Mouse (Mus musculus) gonadal fat pad, adult 2 months (tissue): ENCODE results near the gene Fbrsl1. TPM values are rescaled to one million over a fixed set of nuclear protein-coding genes. Genes with fewer than 3 reads are reported as not detected.
"Not testable (repeated sequence)": the region's sequence is repeated elsewhere in the genome, so short reads cannot be mapped to it uniquely, and the experiment has no call there.

Source experiments
- DNase-seq: peaks from one replicate; pipeline ENCODE4 v3.0.0-alpha.2; 2012; ENCODE audit warnings: low read depth
- polyA plus RNA-seq: library from polyadenylated mRNA; depleted of rRNA; stranded (reverse); fragments of >200 nt; gene quantifications from 2 replicates; pipeline ENCODE4 v1.2.3, GENCODE M21; 2012

Gene Fbrsl1
- polyA plus RNA-seq, 1 experiment = 43.7 TPM

DNA sequence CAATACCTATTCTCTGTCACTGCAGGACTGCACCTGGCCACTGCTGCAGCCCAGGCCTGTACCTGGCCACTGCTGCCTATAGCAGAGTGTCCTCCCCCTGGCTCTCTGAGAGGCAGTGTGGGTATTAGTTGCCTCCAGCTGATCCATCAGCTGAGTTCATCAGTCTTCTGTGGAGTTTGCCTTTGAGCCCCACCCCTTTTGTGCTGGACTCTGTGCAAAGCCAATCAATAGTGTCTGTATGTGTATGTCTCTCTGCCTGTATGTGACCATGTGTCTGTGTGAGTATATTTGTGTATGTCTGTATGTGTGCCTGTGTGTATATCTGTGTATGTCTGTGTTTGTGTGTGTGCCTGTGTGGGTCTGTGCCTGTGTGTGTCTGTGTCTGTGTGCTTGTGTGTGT lies 7.0 kb upstream of the Fbrsl1 start:
- no peak for DNase-seq

DNA sequence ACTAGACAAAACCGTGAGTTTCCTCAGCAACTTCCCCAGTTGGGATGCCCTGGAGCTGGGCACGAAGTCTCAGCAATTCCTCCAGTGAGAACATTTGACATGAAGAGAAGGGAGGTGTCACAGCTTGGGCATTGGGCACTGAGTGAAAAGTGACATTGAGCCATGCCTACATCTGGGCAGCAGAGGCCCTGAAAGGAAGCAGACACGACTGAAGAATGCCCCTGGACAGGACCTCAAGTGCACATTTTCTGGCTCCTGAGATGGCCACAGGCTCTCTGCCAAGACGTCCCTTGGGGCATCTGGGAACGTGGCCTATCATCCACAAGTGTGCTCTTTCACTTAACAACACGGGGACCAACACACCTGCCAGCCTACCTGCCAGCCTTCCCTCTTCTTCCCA lies 991 bp upstream of the Fbrsl1 start:
- DNase-seq = no peak

DNA sequence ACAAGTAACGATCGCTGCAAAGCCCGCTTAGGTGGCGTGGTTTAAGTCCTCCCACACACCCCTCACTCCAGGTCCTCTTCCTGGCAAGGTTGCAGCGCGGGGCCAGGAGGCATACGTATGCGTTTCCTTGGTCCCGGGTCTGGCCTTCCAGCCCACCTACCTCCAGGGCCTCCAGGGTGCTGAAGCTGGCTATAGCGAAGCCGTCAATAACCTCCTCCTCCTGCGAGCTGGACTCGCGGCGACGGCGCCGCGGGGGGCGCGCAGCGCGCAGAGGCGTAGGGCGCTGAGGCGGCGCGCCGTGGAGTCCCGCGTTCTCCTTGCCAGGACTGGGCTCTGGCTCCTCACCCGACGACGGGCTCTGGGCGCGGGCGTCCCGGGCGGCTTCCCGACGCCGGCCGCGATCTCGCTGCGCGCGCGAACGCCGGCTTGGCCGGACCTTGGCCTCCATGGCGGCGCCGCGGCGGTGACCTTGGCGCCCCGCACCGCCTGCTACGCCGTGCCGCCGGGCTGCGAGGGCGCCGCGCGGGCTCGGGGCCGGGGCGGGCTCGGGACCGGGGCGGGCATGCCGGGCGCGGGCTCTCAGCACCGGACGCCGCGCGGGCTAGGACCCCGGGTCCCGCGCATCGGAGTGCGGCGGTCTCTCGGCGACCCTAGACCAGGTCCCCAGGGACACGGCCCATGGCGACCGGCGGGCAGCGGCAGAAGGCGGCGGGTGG lies 425 bp downstream of the Fbrsl1 start:
- no peak for DNase-seq

DNA sequence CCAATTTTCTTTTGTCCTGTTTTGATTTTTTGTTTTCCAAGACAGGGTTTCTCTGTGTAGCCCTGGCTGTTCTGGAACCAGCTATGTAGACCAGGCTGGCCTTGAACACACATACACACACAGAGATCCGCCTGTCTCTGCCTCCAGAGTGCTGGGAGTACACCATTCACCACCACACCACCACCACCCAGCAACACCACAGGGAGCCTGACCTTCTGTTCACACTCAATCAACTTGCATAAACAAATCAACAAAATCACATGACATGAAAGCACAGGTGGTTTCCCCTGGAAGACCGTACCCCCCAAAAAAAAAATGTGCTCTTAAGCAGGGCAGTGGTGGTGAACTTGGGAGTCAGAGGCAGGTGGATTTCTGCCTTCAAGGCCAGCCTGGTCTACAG lies 3.8 kb downstream of the Fbrsl1 start:
- no peak for DNase-seq

DNA sequence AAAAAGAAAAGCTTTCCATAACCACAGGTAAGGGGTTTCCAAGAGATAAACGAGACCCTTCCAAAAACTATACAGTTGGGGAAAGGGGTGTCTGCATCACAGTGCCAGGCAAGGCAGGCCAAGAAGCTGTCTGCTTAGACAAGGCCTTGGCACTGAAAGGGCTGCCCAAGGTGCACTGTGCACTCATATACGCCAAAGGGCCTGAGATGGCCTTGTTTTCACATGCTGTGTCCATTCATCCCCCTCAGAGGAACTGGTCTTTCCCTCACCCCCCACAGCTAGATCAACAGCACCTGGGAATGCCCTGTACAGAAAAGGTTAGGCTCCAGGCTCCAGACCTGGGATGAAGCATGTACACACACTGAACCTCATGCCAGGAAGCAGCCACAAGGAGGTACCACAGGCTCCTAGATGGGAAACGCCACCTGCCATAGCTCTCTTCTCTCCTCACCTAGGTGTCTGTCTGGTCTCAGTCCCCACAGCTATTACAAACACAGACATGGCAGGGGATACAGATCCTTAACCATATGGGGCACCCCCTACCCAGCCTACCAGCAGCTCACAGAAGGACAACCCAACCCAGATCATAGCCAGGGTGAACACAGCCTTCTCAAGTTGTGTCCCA lies 5.2 kb downstream of the Fbrsl1 start:
- DNase-seq = no peak

DNA sequence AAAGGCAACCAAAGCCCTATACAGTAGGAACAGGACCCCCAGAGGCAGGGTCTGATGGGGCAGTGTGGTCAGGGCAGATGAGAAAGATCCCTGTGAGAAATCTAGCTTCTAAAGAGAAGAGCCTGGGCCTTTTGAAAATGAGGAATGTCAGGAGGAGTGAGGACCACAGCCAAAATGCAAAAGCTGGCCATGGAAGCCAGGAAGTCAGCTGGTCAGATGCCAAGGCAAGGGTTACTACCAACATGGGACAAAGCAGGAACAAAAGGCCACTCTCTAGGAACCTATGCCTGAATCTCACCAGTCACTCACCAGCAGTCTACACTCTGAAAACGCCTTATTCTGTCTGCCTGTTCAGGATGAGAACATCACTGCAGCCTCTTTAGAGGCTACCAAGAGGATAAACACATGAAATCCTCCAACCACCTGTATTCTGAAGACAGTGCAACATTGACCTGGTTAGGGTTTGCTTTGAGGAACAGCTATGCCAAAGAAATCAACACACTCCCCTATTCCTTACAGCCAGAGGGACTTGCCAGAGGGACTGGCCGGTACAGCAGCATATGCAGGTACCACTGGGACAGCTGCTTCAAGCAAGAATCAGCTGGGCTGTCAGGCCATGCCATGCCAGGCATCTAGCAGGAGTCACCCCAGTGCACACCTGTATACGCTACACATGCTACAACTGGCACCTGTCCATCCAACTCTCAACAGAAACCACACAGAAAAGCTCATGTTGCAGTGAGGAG lies 8.6 kb downstream of the Fbrsl1 start:
- no peak for DNase-seq

DNA sequence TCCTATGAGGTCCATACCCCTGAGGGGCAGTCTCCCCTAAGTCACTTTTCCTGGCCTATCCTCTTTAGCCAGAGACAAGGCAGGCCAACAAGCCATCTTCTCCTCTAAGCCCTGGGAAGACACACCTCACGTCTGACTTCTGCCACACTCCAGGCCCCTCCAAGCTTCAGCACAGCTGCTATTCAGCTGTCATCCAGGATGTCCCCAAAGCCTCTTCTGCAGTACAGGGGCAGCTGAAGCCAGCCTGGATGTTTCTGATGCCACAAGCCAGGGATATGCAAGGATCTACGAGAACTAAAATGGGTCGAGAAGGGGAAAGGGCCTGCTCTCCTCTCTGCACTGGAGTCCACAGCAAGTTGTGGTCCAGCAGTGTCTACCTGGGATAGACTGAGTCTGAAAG lies 9.7 kb downstream of the Fbrsl1 start:
- no peak for DNase-seq

DNA sequence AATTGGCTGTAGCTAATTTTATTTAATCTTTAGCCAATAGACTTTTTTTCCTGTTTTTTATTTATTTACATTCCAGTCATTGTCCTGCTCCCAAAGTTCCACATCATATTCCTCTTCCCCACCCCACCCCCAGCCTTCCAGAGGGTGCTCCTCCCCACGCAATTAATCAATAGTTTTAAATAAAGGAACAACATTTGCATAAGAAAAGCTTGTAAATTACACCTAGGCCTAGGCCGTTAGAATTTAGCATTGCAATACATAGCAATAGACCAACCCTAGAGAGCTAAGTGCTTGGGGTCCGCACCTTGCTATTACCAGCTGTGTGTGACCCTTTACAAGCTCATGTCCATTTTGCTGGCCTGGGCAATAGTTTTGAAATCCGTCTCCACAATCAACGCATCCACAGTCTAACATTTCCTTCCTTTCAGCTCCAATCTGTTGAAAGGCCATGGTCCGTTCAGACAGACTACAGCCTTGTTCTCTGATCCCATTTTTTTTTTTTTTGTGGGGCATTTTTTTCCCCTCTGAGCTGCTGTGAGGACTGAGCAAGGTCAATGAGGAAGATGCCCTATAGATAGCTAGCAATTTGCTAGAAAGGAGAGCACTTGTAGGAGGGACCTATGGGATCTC lies 10.6 kb downstream of the Fbrsl1 start:
- DNase-seq = no peak

DNA sequence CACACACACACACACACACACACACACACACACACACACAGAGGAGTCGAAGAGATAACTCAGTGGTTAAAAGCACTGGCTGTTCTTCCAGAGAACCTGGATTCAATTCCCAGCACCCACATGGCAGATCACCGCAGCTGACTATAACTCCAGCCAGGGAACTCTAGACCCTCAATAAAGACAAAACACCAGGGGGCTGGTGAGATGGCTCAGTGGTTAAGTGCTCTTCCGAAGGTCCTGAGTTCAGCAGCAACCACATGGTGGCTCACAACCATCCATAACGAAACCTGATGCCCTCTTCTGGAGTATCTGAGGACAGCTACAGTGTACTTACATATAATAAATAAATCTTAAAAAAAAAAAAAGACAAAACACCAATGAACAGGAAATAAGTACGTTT lies 12.1 kb downstream of the Fbrsl1 start:
- DNase-seq = not testable (repeated sequence)

DNA sequence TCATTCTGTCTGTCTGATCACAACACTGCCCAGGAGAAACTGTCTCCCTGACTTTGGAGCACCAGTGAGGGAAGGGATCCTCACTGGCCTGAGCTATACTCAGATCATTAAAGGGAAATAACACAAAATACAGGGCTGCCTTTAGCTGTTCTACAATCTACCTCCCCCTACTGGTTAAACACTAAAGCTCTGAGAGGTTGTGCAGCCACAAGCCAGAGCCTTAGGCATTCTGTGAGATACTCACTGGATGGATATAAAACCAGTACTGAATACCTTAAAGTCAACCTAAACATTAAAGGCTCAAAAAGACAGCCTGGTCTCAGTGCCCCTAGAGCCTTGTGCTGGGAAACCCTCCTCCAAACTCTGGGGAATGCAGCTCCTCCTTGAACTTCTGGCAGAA lies 13.5 kb downstream of the Fbrsl1 start:
- DNase-seq = no peak

DNA sequence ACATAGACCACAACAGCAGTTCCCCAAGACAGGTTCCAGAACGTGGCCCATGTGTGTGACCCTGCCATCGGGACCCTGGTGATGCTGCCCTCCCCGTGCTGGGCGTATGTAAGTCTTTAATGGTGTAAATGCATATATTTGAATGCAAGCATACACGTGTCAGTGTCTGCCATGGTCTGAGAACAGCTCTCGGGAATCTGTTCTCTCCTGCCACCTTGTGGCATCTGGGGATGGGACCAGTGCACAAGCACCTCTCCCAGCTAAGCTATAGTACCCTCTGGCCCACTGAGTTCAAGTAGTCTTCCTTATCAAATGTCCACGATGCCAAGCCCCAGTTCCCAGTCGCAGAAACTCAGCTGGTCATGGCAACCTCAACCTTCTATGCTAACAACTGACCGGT lies 19.3 kb downstream of the Fbrsl1 start:
- no peak for DNase-seq

DNA sequence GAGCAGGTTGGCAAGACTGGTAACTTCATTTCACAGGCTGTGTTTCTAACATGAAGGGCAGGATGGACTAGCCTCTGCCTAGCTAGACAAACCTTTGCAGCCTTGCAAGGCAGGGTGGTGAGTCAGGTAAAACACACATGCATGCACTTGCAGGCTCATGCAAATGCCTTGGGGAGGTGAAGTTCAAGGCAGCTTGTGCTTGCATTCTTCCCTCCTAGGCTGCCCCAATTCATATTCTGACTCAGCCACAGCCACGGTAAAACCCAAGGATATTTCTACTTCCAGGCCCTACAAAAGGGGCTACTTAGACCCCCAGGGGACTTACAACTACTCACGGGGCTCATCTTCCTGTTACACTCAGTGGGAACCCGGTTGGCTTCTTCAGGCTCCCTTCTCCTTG lies 20.0 kb downstream of the Fbrsl1 start:
- no peak for DNase-seq

DNA sequence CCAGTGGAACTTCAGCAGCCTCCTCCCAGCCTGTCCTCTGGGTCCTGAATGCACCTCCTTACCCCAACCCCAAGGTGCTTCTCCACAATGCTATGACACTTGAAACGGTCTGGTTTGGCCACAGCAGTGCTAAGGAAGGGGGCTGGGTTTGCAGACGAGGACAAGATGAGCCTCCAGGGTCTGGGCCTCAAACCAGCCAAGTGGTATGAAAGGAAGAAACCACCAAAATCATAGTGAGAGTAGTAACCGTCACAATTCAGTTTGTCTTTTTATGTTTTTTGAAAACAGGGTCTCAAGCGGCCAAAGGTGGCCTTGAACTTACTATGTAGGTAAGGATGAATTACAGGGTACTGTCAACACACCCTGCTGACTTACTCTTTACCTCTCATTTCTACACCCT lies 23.1 kb downstream of the Fbrsl1 start:
- DNase-seq = no peak

DNA sequence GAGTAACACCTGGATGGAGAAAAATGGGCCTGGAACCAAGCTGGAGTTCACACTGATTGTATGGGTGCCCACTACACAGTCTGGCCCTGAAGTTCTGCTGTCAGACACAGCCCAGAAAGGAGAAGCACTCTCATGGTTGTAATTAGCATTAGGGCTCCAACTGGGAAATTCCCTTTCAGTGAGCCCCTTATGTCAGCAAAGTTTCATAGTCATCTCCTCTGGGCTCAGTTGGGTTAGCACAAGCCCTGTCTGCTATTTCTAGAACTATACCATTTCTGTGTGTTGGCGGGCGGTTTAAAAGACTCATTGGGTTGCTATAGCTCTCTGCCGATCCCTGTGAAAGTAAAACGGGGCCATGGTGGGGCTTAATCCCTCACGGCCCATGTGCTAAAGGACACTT lies 24.1 kb downstream of the Fbrsl1 start:
- DNase-seq = no peak

DNA sequence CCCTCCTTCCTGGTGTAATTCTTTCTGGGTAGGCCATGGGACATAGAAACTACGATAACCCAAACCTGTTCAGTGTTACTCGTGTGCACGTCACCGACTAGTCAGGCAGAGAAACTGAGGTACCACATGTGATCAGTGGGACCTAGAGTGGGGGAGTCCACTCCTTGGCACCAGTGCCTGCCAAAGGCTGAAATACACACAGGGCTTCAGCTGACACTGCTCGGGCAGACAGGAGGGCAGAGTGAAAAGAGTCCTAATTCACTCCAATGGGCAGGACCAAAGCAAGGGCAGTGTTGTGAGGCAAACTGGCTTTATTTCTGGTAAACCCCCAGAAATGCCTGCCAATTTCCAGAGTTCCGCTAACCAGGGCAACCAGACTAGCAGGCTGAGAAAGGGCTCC lies 26.9 kb downstream of the Fbrsl1 start:
- no peak for DNase-seq

DNA sequence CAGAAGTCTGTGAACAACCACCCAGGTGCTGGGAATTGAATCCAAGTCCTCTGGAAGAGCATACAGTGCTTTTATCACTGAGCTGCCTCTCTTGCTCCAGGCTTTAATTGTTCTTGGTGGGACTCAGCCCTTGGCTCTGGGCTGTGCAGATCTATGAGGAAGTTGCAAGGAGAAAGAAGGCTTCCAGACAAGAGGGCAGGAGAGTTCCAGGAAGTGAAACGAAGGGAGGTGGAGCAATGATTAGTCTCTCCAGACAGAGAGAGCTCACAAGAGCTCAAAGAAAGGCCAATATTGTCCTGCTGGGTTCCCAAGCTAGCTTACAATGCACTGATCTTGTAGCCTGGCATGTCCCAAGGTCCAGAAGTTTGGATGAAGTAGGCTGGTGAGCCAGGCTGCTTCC lies 27.4 kb downstream of the Fbrsl1 start:
- no peak for DNase-seq

DNA sequence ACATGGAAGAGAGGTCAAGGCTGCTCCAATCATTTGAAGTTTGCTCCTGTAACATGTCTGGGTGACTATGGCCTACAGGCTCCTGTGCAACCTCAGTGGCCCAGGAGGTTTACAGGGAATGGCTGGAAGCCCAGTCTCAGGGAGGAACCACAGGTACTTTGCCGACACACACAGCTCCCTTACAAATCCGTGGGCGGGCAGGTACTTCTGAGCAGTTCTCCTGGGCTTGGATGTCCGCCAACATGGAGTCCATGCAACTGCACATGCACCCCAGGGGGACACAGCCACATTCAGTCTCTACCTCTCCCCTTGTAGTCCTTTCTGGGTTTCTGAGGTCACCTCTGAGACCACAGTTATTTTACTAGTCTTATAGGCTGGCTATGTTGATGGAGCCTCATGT lies 28.1 kb downstream of the Fbrsl1 start:
- DNase-seq = no peak

DNA sequence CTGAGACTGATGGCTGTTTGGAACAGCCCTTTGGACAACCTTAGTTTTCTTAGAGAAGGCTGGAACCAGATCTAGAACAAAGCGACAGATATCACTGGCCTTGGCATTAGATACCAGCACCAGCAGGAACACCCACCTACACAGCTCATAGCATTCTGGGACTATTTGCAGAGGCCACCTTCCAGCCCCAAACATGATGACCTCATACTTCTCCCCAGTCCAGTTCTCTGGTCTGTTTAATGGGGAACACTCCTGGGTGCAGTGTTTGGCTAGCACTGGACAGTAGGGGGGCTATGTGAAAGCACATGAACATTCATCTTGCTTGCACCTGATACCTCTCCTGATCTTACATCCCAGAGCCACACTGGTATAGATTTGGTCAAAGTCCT lies 29.8 kb downstream of the Fbrsl1 start:
- no peak for DNase-seq

DNA sequence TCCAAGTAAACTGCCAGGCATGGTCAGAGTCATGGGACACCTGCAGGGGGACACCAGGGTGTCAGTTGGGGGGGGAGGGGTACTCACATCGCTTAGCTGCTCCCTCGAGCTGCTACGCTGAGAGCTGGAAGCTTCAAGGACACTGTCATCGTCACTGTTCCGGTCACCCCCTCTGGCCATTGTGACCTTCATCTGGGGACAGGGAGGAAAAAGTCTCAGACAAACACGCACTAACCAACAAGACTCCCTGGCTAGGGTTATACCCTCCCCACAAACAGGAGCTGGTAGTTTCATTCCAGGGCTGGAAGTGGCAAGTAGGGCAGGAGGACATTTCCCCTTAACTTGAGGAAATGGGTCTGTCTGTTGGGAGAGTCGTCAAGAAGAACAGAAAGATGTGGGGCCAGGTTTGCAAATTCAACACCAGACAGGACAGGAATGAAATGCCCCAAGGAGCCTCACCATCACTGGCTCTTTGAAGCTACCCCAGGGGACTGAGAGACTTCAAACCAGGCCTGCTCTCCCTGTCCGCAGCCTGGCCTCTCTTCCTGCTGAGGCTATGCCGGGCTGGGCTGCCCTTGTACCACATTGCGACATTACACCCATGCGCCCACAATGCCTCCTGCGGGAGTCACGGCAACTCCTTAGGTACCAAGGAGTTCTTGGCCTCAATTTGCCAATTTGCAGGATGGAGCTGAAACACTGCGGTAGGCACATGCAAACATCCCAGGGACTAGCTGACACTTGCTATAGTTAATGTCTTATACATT lies 30.4 kb downstream of the Fbrsl1 start:
- no peak for DNase-seq

DNA sequence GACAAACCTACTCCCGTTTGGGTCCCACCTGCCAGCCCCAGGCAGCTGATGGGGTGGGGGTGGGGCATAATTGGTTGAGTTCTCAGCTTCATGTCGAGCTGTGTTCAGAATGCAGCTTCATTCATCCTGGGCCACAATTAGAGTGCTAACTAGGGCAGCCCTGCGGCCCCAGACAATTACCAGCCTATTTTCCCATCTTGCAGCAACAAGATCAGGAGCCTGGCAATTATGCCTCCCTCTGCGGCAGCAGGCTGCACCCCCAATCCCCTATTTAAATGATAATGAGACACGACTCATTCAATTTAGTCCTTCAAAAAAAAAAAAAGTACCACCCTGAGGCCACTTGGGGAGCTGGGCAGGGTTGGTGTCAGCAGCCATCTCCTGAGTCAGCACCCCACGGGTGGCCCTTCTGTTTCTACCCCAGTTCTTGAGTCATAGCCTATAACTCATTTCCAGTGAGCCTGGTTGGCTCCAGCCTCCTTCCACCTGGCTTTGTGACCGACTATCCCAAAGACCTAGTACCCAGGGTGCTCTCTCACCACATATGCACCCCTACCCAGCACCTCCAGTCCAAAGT lies 31.4 kb downstream of the Fbrsl1 start:
- DNase-seq = no peak

DNA sequence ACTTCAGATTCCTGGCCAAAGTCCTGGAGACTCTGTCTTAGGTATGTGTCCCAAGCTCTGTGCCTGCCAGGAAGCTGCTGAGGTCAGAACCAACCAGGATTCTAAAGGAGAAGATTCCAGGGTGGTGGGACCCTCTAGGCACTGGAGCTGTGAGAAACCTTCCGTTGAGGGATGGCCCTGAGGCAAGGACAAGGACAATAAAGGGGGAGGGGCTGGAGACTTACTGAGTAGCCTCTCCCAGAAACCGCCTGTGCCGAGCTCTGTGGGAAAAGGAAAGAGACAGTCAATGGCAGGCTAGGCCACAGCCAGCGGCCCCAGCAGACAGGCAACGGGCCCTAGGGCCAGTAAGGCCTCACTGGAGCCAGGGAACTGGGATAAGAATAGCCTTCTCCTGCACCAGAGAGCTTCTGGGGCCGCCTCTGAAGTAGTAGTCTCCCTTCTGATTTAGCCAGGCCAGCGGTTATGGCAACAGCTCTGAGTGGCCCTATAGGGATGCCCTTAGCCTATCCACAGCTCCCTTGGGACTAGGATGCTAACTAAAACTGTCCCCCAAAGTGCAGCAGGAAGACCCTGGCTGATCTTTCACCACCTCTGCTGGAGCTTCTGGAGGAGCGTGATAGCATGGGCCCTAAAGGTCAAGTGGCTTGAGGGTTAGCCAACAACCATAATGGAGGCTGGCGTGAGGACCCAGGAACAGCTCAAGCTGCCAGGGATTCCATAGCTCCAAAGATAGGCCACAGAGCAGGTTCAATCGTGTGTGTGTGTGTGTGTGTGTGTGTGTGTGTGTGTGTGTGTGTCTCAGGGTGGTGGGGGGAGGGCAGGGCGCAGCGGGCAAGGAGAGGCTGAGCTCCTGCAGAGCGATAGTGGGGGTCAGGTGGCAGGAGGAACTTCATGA lies 32.2 kb downstream of the Fbrsl1 start:
- no peak for DNase-seq
